Mouse (Mus musculus): ENCODE results near the gene Fmnl1.

GRCm38 (mm10) chr11:103144309-103145285 lies 26.3 kb upstream of the Fmnl1 start:
- TF ChIP-seq CTCF (IDR thresholded peaks at IDR 0.05) (no peak), POLR2A (IDR thresholded peaks at IDR 0.05; ENCODE audit: insufficient read depth, low read depth, low read length) (no peak)
